Mouse (Mus musculus) cerebellum, adult 2 months (tissue): ENCODE measurements at regions not wholly inside any gene's neighbourhood (a gene's known extent, or its start where the extent isn't known, plus 50 kb on each side); places are given as distances from the start of the nearest gene placed in this dataset.

Experiments used
- CTCF ChIP-seq: fragments of 200-500 bp; IDR thresholded peaks from 2 replicates; pipeline ENCODE4 v1.5.1; 2011; ENCODE audit warnings: low read depth, mild to moderate bottlenecking, control low read depth, low read length, moderate library complexity, borderline replicate concordance; ENCODE audit not compliant: insufficient read depth
- POLR2A ChIP-seq: fragments of 200-500 bp; IDR thresholded peaks from 2 replicates; pipeline ENCODE4 v1.6.1; 2011; ENCODE audit warnings: low read length, control low read depth, borderline replicate concordance; ENCODE audit not compliant: insufficient read depth

- TF ChIP-seq CTCF = no peak
- no peak for TF ChIP-seq POLR2A
Observed at GRCm38 (mm10) chr6:103826042-103826441, 315.7 kb downstream of the Chl1 start.
